Comparison of ENCODE assay signal across 12 mouse cellular contexts in the genomic region with DNA sequence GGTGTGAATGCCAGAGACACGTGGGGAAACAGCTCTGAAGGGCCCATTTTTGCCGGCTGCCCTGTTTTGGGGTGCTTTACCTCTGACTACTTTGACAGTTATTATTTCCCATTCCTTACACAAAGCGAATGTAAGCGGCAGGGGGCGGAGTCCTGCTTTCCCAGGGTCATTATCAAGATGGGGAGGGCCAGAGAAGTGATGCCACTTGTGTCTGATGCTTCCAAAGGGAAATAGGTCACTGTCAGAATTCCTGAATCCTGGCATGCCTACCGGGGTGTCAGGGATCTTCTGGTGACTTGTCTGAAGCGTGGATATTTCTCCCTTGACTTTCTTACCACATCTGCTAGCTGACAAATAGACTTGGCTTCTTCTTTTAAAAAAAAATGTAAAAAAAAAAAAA.
DNase-seq lines count a peak whose midpoint lies in the region; ATAC-seq and TF ChIP-seq lines count a peak whose summit lies in the region.
"Had no signal": no experiment of that assay in that cellular context is flagged by ENCODE, and none has a peak within 500 bp of the region (broad histone marks: within the 10 kb centered on the region; RNA-seq: fewer than 3 reads in every experiment).

No protein-coding gene starts in this region.

- H3K27ac ChIP-seq in lung, embryonic 15.5 days: no peak overlapping the region
- peak overlapping the region; percentile 84 for H3K27ac ChIP-seq in hindbrain, embryonic 15.5 days (replicated peaks)
- peak overlapping the region; percentile 50 for H3K27ac ChIP-seq in olfactory bulb, adult 2 months (ENCODE audit: insufficient read depth, low read depth, low read length)

- no peak for TF ChIP-seq CTCF in lung, adult 2 months (IDR thresholded peaks at IDR 0.05; ENCODE audit: insufficient read depth, low read length)
- TF ChIP-seq CTCF in olfactory bulb, adult 2 months (IDR thresholded peaks at IDR 0.05; ENCODE audit: insufficient read depth, low read depth, low read length): no peak

- no peak for ATAC-seq in lung, embryonic 15.5 days (ENCODE audit: borderline replicate concordance, extremely low read depth, low FRiP score, low TSS enrichment)
- no peak for ATAC-seq in hindbrain, embryonic 15.5 days (ENCODE audit: low FRiP score, low read depth)
- ATAC-seq: intestine, embryonic 16.5 days had no signal

- H3K4me1 ChIP-seq in lung, embryonic 15.5 days: peaks cover 5% of the 10 kb centered on the region
- no peaks in the 10 kb centered on the region for H3K4me1 ChIP-seq in lung, adult 2 months (ENCODE audit: control insufficient read depth, insufficient read depth, low read length)
- H3K4me1 ChIP-seq in hindbrain, embryonic 15.5 days (replicated peaks): peaks cover 49% of the 10 kb centered on the region
- H3K4me1 ChIP-seq in olfactory bulb, adult 2 months (ENCODE audit: control insufficient read depth, insufficient read depth, low read length): peaks cover 35% of the 10 kb centered on the region

- H3K27me3 ChIP-seq in lung, embryonic 15.5 days: peaks cover 29% of the 10 kb centered on the region
- no peaks in the 10 kb centered on the region for H3K27me3 ChIP-seq in hindbrain, embryonic 15.5 days
- H3K27me3 ChIP-seq: Patski had no signal

- no peak overlapping the region; the same call in 1 of the 2 replicates for H3K4me3 ChIP-seq in lung, embryonic 15.5 days
- no peak overlapping the region for H3K4me3 ChIP-seq in lung, adult 2 months (replicated peaks; ENCODE audit: extremely low read depth, low read depth, low read length)
- peak overlapping the region; percentile 45 for H3K4me3 ChIP-seq in hindbrain, embryonic 15.5 days
- H3K4me3 ChIP-seq in olfactory bulb, adult 2 months (ENCODE audit: insufficient read depth, low read depth, low read length): peak overlapping the region; percentile 23; the same call in 1 of the 2 replicates

- H3K9me3 ChIP-seq in lung, embryonic 15.5 days: no peaks in the 10 kb centered on the region
- H3K9me3 ChIP-seq in hindbrain, embryonic 15.5 days: no peaks in the 10 kb centered on the region

- TF ChIP-seq POLR2A in lung, adult 2 months (IDR thresholded peaks at IDR 0.05; ENCODE audit: borderline replicate concordance, extremely low read depth, low read depth, low read length): no peak
- no peak for TF ChIP-seq POLR2A in olfactory bulb, adult 2 months (IDR thresholded peaks at IDR 0.05; ENCODE audit: insufficient read depth, low read depth, low read length)

- peak; percentile 34 to 43 for DNase-seq in cerebellum, postnatal 14 days
- DNase-seq in cerebellum, postnatal 4 days (ENCODE audit: low spot score in 2 of 2): no peak
- no peak for DNase-seq in lung, adult 2 months
- no peak for DNase-seq in gastrocnemius, postnatal 25 days
- no peak for DNase-seq in thymus, postnatal 10 days (ENCODE audit: low spot score in 2 of 2)
- DNase-seq: B cell, adult 2 months; lung, postnatal 4 days had no signal

- peak overlapping the region; percentile 49 for H3K4me2 ChIP-seq in lung, embryonic 15.5 days
- peak overlapping the region; percentile 64 for H3K4me2 ChIP-seq in hindbrain, embryonic 15.5 days

- WGBS in lung, embryonic 15.5 days: 19% methylated on average over 7 of the region's 7 CpGs
- 27% methylated on average over 7 of the region's 7 CpGs for WGBS in lung, adult 2 months
- WGBS in hindbrain, embryonic 15.5 days: 20% methylated on average over 7 of the region's 7 CpGs
- 10% methylated on average over 7 of the region's 7 CpGs for WGBS in olfactory bulb, adult 2 months

- no peak overlapping the region for H3K9ac ChIP-seq in lung, embryonic 15.5 days
- H3K9ac ChIP-seq in hindbrain, embryonic 15.5 days: peak overlapping the region; percentile 60; the same call in 1 of the 2 replicates

- no peaks in the 10 kb centered on the region for H3K36me3 ChIP-seq in lung, embryonic 15.5 days
- H3K36me3 ChIP-seq in hindbrain, embryonic 15.5 days: no peaks in the 10 kb centered on the region

Comparison
In these comparisons a context has a peak if more than half of its experiments do, and no peak if none do; other contexts are left out.
1. DNase-seq: peak in cerebellum, postnatal 14 days (2 of 2); none in cerebellum, postnatal 4 days (0 of 2), lung, adult 2 months (single experiment), gastrocnemius, postnatal 25 days (single experiment) and thymus, postnatal 10 days (0 of 2).
2. H3K4me3 ChIP-seq: peak in hindbrain, embryonic 15.5 days (single experiment) and olfactory bulb, adult 2 months (single experiment); none in lung, embryonic 15.5 days (single experiment) and lung, adult 2 months (single experiment).